Mouse (Mus musculus) cerebellum, postnatal 25 days (tissue): ENCODE results near the gene Hsd3b5.
A peak's percentile ranks its signal among the peaks of the same experiment; 100 is the strongest.
"Not testable (repeated sequence)": the region's sequence is repeated elsewhere in the genome, so short reads cannot be mapped to it uniquely, and the experiment has no call there.

Source experiments
- DNase-seq, 2 experiments: peaks; one replicate each; pipeline ENCODE4 v3.0.0; 2021; ENCODE audit warnings: mixed read lengths in 2 of 2

Gene Hsd3b5

DNA sequence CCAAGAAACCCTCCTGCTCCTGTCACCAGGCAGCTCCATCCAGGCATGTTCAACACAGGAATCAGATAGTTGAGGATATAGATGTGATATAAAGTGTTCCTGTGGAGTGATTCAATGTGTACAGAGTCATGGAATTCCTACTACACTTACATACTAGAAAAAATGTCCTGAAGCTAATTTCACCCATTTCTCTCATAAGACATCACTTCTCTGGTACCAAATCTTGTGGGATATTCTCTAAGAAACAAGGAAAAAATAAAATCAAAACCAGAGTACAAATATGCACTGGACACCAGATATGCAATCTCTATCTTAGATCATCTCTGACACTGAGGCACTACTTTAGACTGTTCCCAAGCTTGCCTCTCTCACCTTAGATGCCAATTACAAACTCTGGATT is at the start of gene Hsd3b5:
Hsd3b5 (minus strand) TSS at position 101 of the 400 bp plus-strand sequence.
- DNase-seq, result no peak

DNA sequence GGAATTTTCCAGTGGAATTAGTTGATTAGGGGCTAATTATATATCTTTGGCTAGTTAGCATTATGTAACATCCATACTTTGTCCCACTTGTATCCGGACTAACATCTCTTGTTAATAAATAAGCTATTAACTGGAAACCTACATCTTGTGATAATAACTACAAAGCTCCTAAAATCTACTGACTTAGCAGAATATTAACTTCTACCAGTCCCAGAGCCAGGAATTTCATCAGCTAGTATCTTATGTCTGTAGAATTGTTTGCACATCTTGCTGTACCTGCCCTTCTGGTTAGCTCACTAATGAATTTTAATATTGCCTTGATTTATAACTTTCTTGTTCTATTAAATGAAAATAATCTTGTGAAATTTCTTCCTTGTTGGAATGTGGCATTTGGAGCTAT is 5.1 kb upstream of the Hsd3b5 start:
- no peak for DNase-seq

DNA sequence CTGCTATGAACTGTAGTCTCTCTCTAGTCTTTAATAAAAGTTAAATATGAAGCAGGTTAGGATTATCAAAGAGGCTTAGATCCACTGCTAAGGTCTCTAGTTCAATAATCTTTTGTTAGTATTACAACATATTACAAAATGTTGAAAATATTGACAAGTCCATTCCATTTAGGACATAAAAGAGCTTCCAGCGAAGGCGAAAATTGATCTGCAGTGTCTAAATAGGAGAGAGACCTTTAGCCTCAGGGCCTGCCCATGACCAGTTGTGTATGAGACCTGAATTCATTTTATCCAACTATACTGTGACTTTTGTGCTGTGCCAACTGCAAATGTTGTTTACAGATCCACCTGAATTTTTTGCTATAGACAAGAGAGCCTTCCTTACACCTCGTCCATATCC is 419 bp downstream of the Hsd3b5 start:
- no peak for DNase-seq

DNA sequence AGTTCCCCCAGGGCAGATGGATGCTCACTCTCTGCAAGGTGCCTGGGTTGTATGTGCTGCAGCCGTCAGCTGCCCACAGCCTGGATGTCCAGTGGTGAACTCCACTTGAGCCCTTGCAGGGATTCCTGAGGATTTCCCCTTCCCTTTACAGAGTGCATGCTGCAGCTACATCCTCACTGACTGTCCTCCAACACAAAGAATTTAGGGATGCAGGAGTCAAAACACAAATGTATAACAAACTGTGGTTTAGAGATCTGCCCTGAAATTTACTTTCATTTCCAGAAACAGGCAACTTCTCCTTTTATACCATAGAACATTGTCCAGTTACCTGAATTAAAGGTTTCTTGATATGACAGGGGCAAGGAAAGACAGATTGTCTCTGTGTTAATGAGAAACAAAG is 13.3 kb downstream of the Hsd3b5 start:
- DNase-seq, result not testable (repeated sequence)

DNA sequence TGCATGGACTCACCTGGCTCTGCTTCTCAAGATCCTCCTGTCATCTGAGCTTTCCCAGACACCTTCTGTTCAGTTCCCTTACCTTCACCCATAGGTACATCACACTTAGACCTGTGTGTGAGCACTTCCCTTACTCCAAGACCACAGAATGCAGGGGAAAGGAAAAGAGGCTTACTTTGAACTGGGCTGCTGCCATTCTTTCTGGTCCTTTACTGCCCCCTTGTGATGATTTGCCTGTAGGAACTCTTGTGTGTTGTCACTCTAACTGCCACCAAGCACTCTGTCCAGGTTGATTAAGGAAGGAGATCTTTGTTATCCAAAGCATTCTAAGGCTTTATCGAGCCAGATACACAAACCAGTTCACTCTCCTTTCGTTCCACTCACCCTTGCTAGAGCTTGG is 13.8 kb downstream of the Hsd3b5 start:
- not testable (repeated sequence) for DNase-seq

DNA sequence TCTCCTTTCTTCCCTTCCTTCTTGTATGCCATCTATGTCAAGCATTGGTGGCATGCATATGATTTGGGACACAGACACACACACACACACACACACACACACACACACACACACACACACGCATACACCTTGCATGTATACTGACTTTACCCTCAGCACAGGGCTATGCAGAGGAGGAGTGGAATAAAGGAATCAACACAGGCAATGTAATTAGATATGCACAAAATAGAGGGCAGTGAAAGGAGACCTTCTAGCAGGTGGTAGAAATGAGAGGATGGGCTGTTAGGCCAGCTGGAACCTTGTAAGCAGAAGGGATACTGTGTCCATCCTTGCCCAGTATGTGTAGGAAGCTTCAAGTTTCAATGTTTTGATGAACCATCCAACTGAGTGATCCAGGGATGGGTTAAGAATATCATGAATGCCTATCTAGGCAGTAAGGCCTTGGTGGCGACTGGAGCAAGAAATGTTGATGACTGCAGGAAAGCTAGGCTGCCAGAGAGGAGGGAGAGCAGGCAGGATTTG is 15.6 kb downstream of the Hsd3b5 start:
- DNase-seq, result not testable (repeated sequence)

DNA sequence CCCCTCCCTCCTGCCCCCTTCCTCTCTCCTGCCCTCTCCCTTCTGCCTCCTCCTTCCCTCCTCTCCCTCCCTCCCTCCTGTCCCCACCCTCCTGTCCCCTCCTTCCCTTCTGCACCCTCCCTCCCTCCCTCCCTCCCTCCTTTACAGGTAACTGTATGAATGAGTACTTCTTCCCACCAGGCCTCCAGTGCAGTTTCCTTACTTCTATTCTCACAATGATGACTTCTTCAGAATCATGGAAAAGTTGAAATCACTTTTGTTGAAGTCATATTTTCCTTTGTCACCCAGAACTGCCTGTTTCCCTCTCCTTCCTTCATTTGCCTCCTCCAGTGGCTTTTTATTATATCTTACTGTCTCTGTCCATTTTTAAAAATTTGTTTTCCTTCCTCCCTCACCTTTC is 16.1 kb downstream of the Hsd3b5 start:
- DNase-seq, result no peak

DNA sequence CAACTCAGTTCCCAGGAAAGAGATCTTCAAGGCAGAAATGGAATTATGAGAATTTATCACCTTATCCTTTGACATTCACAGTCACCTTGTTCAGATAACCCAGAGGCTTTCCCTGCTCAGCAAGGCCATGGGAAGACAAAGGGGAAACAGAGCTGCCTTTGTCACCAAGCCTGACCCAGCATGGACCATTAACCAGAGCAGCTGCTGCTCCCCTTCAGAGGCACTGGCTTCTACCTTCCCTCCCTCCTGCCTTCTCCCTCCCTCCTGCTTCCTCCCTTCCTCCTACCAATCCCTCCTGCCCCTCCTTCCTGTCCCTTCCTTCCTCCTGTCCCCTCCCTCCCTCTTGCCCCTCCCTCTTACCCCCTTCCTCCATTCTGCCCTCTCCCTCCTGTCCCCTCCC is 16.5 kb downstream of the Hsd3b5 start:
- DNase-seq, result not testable (repeated sequence)

DNA sequence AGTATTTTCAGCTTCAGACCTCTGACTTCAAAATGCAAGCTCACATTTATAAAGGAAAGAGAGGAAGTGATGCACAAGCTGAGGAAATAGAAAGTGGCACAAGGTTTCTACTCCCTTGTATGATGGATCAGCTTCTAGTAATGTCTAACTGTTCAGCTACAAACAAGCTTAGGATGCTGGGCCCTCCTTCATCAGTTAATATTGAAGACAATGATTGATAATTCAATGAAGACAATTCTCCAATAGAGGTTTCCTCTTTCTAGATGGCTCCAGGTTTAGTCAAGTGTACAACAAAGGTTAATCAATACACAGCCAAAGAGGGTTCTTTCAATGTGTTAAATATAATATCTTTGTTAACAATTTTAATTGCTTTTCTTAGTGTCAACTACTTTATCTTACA is 41.3 kb downstream of the Hsd3b5 start, which contains the start of gene Gm10681:
Gm10681 (minus strand) TSS at position 101 of the 400 bp plus-strand sequence.
- DNase-seq, result no peak

DNA sequence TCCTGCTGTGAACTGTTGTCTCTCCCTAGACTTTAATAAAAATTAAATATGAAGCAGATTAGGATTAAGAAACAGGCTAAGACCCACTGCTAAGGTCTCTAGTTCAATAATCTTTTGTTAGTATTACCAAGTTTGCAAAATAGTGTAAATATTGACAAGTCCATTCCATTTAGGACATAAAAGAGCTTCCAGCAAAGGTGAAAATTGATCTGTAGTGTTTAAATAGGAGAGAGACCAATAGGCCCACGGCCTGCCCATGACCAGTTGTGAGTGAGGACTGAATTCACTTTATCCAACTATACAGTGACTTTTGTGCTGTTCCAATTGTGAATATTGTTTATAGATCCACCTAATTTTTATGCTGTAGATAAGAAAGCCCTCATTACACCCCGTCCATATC is 42.3 kb downstream of the Hsd3b5 start:
- no peak for DNase-seq

DNA sequence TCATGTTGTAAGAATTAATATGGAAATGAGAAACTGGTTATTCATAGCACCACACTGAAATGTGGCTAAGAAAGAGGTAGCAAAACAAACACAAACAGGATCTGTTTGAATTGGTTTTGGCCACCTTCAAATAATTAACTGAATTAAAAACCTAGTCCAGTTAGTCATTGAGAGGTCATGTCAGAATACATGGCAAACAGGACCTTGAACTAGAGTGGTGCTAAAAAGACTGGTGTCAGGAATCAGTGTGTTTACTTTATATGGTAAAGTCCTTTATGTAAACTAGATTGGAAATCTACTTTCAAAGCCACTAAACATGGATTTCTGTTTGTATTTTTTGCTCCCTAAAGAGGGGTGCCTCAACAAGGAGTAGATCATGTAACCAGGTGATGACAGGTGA is 47.4 kb downstream of the Hsd3b5 start:
- DNase-seq, result not testable (repeated sequence)

DNA sequence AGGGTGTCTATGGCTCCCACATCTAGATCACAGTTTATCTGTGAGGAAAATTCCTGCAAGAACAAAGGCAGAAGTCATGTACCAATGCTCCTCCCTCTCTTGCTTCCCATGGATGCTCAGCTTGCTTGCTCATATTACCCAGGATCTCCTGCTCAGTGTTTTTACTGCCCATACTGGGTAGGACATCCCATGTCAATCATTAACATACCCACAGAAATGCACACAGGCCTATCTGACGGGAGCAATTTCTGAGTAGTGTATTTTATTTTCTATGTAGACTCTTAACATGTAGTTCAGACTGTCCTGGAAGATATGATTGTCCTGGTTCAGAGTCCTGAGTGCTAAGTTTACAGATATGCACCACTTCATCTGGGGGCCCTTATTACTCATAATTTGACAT is 47.9 kb downstream of the Hsd3b5 start:
- not testable (repeated sequence) for DNase-seq

DNA sequence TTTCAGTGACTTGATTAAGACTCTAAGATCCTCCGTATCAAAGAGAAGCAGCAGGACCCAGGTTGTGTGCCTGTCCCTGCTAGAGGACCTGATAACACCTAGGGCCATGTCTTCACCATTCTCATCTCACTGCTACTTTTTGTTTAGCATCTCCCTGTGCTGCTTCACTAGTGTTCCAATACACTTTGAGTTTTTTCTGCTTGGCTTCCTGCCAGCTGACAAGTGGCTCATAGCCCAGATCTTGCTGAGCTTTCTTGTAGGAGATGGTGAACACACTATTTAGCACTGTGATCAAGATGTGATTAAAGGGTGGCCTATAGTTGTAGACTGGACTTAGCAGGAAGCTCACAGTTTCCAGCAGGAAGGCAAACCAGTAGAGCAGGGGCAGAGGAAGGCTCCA is 49.0 kb downstream of the Hsd3b5 start:
- peak; percentile 6 to 27 for DNase-seq
